13 mouse cellular contexts compared by ENCODE assay signal in genomic region chr2:102674582-102674981, GRCm38 (mm10). TPM values are rescaled to one million over a fixed set of nuclear protein-coding genes. Genes with fewer than 3 reads are reported as not detected.
DNase-seq lines count a peak whose midpoint lies in the region; ATAC-seq lines count a peak whose summit lies in the region.
"Had no signal": no experiment of that assay in that cellular context is flagged by ENCODE, and none has a peak within 500 bp of the region (broad histone marks: within the 10 kb centered on the region; RNA-seq: fewer than 3 reads in every experiment).

No protein-coding gene starts in this region.

- no peaks in the 10 kb centered on the region for H3K36me3 ChIP-seq in hindbrain, embryonic 15.5 days
- no peaks in the 10 kb centered on the region for H3K36me3 ChIP-seq in hindbrain, embryonic 14.5 days (replicated peaks; ENCODE audit: control insufficient read depth, insufficient read depth)
- no peaks in the 10 kb centered on the region for H3K36me3 ChIP-seq in midbrain, embryonic 16.5 days (ENCODE audit: control insufficient read depth, insufficient read depth, low read length)
- no peaks in the 10 kb centered on the region for H3K36me3 ChIP-seq in midbrain, embryonic 10.5 days
- H3K36me3 ChIP-seq in embryonic facial prominence, embryonic 14.5 days (ENCODE audit: control insufficient read depth, insufficient read depth, low read length) = no peaks in the 10 kb centered on the region
- H3K36me3 ChIP-seq: embryonic facial prominence, embryonic 12.5 days; heart, embryonic 13.5 days; limb, embryonic 15.5 days; neural tube, embryonic 12.5 days had no signal

- peak overlapping the region; percentile 12; the same call in 1 of the 2 replicates for H3K27ac ChIP-seq in hindbrain, embryonic 15.5 days (replicated peaks)
- no peak overlapping the region for H3K27ac ChIP-seq in hindbrain, embryonic 14.5 days
- peak overlapping the region; percentile 33; the same call in 1 of the 2 replicates for H3K27ac ChIP-seq in midbrain, embryonic 16.5 days (ENCODE audit: low read length)
- no peak overlapping the region for H3K27ac ChIP-seq in midbrain, embryonic 10.5 days (replicated peaks)
- peak overlapping the region; percentile 1; the same call in 1 of the 2 replicates for H3K27ac ChIP-seq in embryonic facial prominence, embryonic 14.5 days (replicated peaks; ENCODE audit: low read depth, low read length)
- H3K27ac ChIP-seq: embryonic facial prominence, embryonic 12.5 days; heart, embryonic 13.5 days; neural tube, embryonic 12.5 days had no signal

- no peak overlapping the region for H3K9ac ChIP-seq in hindbrain, embryonic 15.5 days
- no peak overlapping the region for H3K9ac ChIP-seq in hindbrain, embryonic 14.5 days
- H3K9ac ChIP-seq in midbrain, embryonic 16.5 days (ENCODE audit: low read depth, low read length) = no peak overlapping the region
- H3K9ac ChIP-seq in embryonic facial prominence, embryonic 14.5 days (ENCODE audit: low read depth, low read length) = no peak overlapping the region
- H3K9ac ChIP-seq: embryonic facial prominence, embryonic 12.5 days; heart, embryonic 13.5 days; limb, embryonic 15.5 days; neural tube, embryonic 12.5 days had no signal

- no peak overlapping the region for H3K4me2 ChIP-seq in hindbrain, embryonic 15.5 days
- no peak overlapping the region for H3K4me2 ChIP-seq in hindbrain, embryonic 14.5 days (replicated peaks)
- no peak overlapping the region for H3K4me2 ChIP-seq in midbrain, embryonic 16.5 days (ENCODE audit: low read length)
- H3K4me2 ChIP-seq in embryonic facial prominence, embryonic 14.5 days (ENCODE audit: low read depth, low read length) = no peak overlapping the region
- H3K4me2 ChIP-seq: embryonic facial prominence, embryonic 12.5 days; heart, embryonic 13.5 days; limb, embryonic 15.5 days; neural tube, embryonic 12.5 days had no signal

- no peak overlapping the region for H3K4me3 ChIP-seq in hindbrain, embryonic 15.5 days
- no peak overlapping the region for H3K4me3 ChIP-seq in hindbrain, embryonic 14.5 days (replicated peaks; ENCODE audit: low read length)
- no peak overlapping the region for H3K4me3 ChIP-seq in midbrain, embryonic 16.5 days (ENCODE audit: low read depth, low read length)
- no peak overlapping the region for H3K4me3 ChIP-seq in midbrain, embryonic 10.5 days
- no peak overlapping the region for H3K4me3 ChIP-seq in embryonic facial prominence, embryonic 14.5 days (ENCODE audit: low read depth, low read length)
- H3K4me3 ChIP-seq: embryonic facial prominence, embryonic 12.5 days; heart, embryonic 13.5 days; limb, embryonic 15.5 days; neural tube, embryonic 12.5 days had no signal

- no peaks in the 10 kb centered on the region for H3K27me3 ChIP-seq in hindbrain, embryonic 15.5 days
- no peaks in the 10 kb centered on the region for H3K27me3 ChIP-seq in hindbrain, embryonic 14.5 days (ENCODE audit: control insufficient read depth, insufficient read depth, low read length)
- no peaks in the 10 kb centered on the region for H3K27me3 ChIP-seq in midbrain, embryonic 16.5 days (ENCODE audit: control insufficient read depth, insufficient read depth, low read depth, low read length)
- no peaks in the 10 kb centered on the region for H3K27me3 ChIP-seq in midbrain, embryonic 10.5 days (ENCODE audit: low read depth, poor library complexity, severe bottlenecking)
- H3K27me3 ChIP-seq in embryonic facial prominence, embryonic 14.5 days (replicated peaks; ENCODE audit: control insufficient read depth, insufficient read depth, low read length) = no peaks in the 10 kb centered on the region
- H3K27me3 ChIP-seq: embryonic facial prominence, embryonic 12.5 days; neural tube, embryonic 12.5 days had no signal

- H3K9me3 ChIP-seq in hindbrain, embryonic 15.5 days = no peaks in the 10 kb centered on the region
- H3K9me3 ChIP-seq in hindbrain, embryonic 14.5 days (ENCODE audit: control insufficient read depth, low read length) = no peaks in the 10 kb centered on the region
- no peaks in the 10 kb centered on the region for H3K9me3 ChIP-seq in midbrain, embryonic 16.5 days (replicated peaks; ENCODE audit: control insufficient read depth, low read length, poor library complexity, severe bottlenecking)
- H3K9me3 ChIP-seq in midbrain, embryonic 10.5 days (replicated peaks) = no peaks in the 10 kb centered on the region
- H3K9me3 ChIP-seq in embryonic facial prominence, embryonic 14.5 days (ENCODE audit: control insufficient read depth, low read length) = no peaks in the 10 kb centered on the region
- H3K9me3 ChIP-seq: embryonic facial prominence, embryonic 12.5 days; heart, embryonic 13.5 days; limb, embryonic 15.5 days; neural tube, embryonic 12.5 days had no signal

- 43% methylated on average over 2 of the region's 2 CpGs for WGBS in hindbrain, embryonic 15.5 days
- 35% methylated on average over 2 of the region's 2 CpGs for WGBS in hindbrain, embryonic 14.5 days
- 38% methylated on average over 2 of the region's 2 CpGs for WGBS in midbrain, embryonic 16.5 days
- WGBS in midbrain, embryonic 10.5 days = 72% methylated on average over 2 of the region's 2 CpGs
- 38% methylated on average over 2 of the region's 2 CpGs for WGBS in embryonic facial prominence, embryonic 14.5 days

- peaks cover 27% of the 10 kb centered on the region for H3K4me1 ChIP-seq in hindbrain, embryonic 15.5 days (replicated peaks)
- peaks cover 5% of the 10 kb centered on the region for H3K4me1 ChIP-seq in hindbrain, embryonic 14.5 days (replicated peaks; ENCODE audit: control insufficient read depth, insufficient read depth, low read length)
- peaks cover 10% of the 10 kb centered on the region for H3K4me1 ChIP-seq in midbrain, embryonic 16.5 days (ENCODE audit: control insufficient read depth, insufficient read depth, low read length)
- peaks cover 19% of the 10 kb centered on the region for H3K4me1 ChIP-seq in midbrain, embryonic 10.5 days
- peaks cover 24% of the 10 kb centered on the region for H3K4me1 ChIP-seq in embryonic facial prominence, embryonic 14.5 days (ENCODE audit: control insufficient read depth, insufficient read depth, low read length)
- H3K4me1 ChIP-seq: heart, embryonic 13.5 days had no signal

- no peak for DNase-seq in hindbrain, embryonic 14.5 days (ENCODE audit: low spot score)
- DNase-seq in midbrain, embryonic 10.5 days (ENCODE audit: low spot score) = no peak
- DNase-seq in embryonic facial prominence, embryonic 14.5 days (ENCODE audit: low spot score) = no peak
- DNase-seq in kidney, postnatal 14 days = no peak
- DNase-seq: right cerebral cortex, postnatal 25 days had no signal

- no peak for ATAC-seq in hindbrain, embryonic 15.5 days (ENCODE audit: low FRiP score, low read depth)
- ATAC-seq in hindbrain, embryonic 14.5 days (ENCODE audit: low FRiP score) = no peak
- no peak for ATAC-seq in midbrain, embryonic 16.5 days
- no peak for ATAC-seq in embryonic facial prominence, embryonic 14.5 days (ENCODE audit: low read depth)
- ATAC-seq in frontal cortex, adult (ENCODE audit: low TSS enrichment) = no peak
- ATAC-seq: lung, postnatal 0 days had no signal

RNA-seq across cellular contexts. Expression of gene Slc1a2, which starts 16.1 kb away (rescaled TPM):
- polyA plus RNA-seq in hindbrain, embryonic 15.5 days (2015; fragmentation: Nextera tagmentation; extraction: Ambion mirVana) = 18.6 and 19.1 TPM in 2 replicates
- polyA plus RNA-seq in hindbrain, embryonic 14.5 days (2014; fragmentation: Nextera tagmentation; extraction: Ambion mirVana) = 23.9 and 26.7 TPM in 2 replicates
- polyA plus RNA-seq in midbrain, embryonic 16.5 days (2015; fragmentation: Nextera tagmentation; extraction: Ambion mirVana) = 14.5 and 19.4 TPM in 2 replicates
- 7.9 and 11.4 TPM in 2 replicates for polyA plus RNA-seq in midbrain, embryonic 10.5 days (2016; fragmentation: Nextera tagmentation; extraction: Ambion mirVana)
- 1.4 and 2.2 TPM in 2 replicates for polyA plus RNA-seq in embryonic facial prominence, embryonic 14.5 days (2014; fragmentation: Nextera tagmentation; extraction: Ambion mirVana)

Comparison
In these comparisons a context has a peak if more than half of its experiments do, and no peak if none do; other contexts are left out.
1. H3K27ac ChIP-seq: peak in hindbrain, embryonic 15.5 days (single experiment), midbrain, embryonic 16.5 days (single experiment) and embryonic facial prominence, embryonic 14.5 days (single experiment); none in hindbrain, embryonic 14.5 days (single experiment) and midbrain, embryonic 10.5 days (single experiment).